8 mouse cellular contexts compared by ENCODE assay signal in the genomic region with DNA sequence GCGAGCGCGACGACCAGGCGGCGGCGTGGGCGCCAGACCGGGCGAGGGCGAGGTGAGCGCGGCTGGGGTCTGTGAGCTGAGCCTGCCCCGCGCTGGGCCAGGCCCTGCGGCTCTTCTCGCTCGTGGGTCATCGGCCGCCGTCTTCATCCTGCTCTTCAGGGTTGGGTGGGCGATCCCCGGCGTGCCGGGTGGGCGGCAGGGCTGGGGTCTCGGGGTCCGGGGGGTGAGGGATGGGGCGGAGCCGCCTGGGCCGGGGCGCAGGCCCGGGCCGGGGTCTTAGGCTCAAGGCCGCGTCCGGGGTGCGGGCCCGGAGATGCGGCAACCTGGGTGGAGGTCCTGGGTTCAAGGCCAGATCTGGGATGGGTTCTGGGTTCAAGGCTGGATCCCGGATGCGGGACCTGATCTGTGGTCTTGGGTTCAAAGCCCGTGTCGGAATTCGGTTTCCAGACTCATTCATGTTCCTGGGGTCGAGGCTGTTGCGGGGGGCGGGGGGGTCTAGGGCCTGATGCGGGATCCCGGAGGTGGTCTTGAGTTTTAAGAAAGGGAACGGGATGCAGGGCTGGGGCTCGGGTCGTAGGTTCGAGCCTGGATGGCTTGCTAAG. TPM values are rescaled to one million over a fixed set of nuclear protein-coding genes. Genes with fewer than 3 reads are reported as not detected.
A peak's percentile ranks its signal among the peaks of the same experiment; 100 is the strongest.
DNase-seq lines count a peak whose midpoint lies in the region; ATAC-seq and TF ChIP-seq lines count a peak whose summit lies in the region.

No protein-coding gene starts in this region.

- peak overlapping the region; percentile 83 for H3K4me2 ChIP-seq in heart, embryonic 12.5 days
- peak overlapping the region; percentile 77 for H3K4me2 ChIP-seq in forebrain, embryonic 12.5 days
- peak overlapping the region; percentile 74 for H3K4me2 ChIP-seq in neural tube, embryonic 15.5 days

- ATAC-seq in heart, embryonic 12.5 days (ENCODE audit: insufficient number of reproducible peaks, low FRiP score) = peak; percentile 51
- peak; percentile 66 for ATAC-seq in forebrain, embryonic 12.5 days (ENCODE audit: low FRiP score)
- peak; percentile 69 for ATAC-seq in neural tube, embryonic 15.5 days (ENCODE audit: low FRiP score)

- intact Hi-C loops in heart, postnatal 25 days (cut with DNase I) = loop anchor here (2.0 to 5.0 kb wide), 2 partner anchors 36 to 69 kb away; no protein-coding TSS in a partner anchor

- under 1% methylated on average over 47 of the region's 54 CpGs for WGBS in heart, embryonic 12.5 days
- WGBS in forebrain, embryonic 12.5 days = under 1% methylated on average over 54 of the region's 54 CpGs
- WGBS in liver, adult 2 months = under 1% methylated on average over 54 of the region's 54 CpGs
- WGBS in neural tube, embryonic 15.5 days = under 1% methylated on average over 41 of the region's 54 CpGs

- H3K27me3 ChIP-seq in heart, embryonic 12.5 days (replicated peaks) = no peaks in the 10 kb centered on the region
- no peaks in the 10 kb centered on the region for H3K27me3 ChIP-seq in ES-Bruce4 (ENCODE audit: control insufficient read depth, insufficient read depth, low read length, poor library complexity, severe bottlenecking)
- H3K27me3 ChIP-seq in forebrain, embryonic 12.5 days = no peaks in the 10 kb centered on the region
- no peaks in the 10 kb centered on the region for H3K27me3 ChIP-seq in liver, adult 2 months (ENCODE audit: control insufficient read depth, insufficient read depth, low read length)
- H3K27me3 ChIP-seq in neural tube, embryonic 15.5 days (replicated peaks) = no peaks in the 10 kb centered on the region

- H3K4me3 ChIP-seq in heart, embryonic 12.5 days = peak overlapping the region; percentile 96
- H3K4me3 ChIP-seq in ES-Bruce4 (ENCODE audit: low read depth, low read length) = peak overlapping the region; percentile 99
- peak overlapping the region; percentile 69 for H3K4me3 ChIP-seq in forebrain, embryonic 12.5 days (replicated peaks)
- peak overlapping the region; percentile 69 for H3K4me3 ChIP-seq in liver, adult 2 months (ENCODE audit: insufficient read depth, low read depth, low read length)
- peak overlapping the region; percentile 97 for H3K4me3 ChIP-seq in neural tube, embryonic 15.5 days (replicated peaks)

- peaks cover 30% of the 10 kb centered on the region for H3K79me2 ChIP-seq in liver, adult 2 months (ENCODE audit: control insufficient read depth, insufficient read depth, low read length)

- no peak for DNase-seq in heart, postnatal 25 days (ENCODE audit: low spot score)
- DNase-seq in liver, adult 2 months (ENCODE audit: extremely low read depth, low read depth, low spot score) = no peak
- no peak for DNase-seq in ovary, postnatal 36 days (ENCODE audit: low spot score)
- no peak for DNase-seq in layer of hippocampus, adult 9-11 months

- H3K4me1 ChIP-seq in heart, embryonic 12.5 days (replicated peaks) = peaks cover 66% of the 10 kb centered on the region
- H3K4me1 ChIP-seq in ES-Bruce4 (ENCODE audit: control insufficient read depth, insufficient read depth, low read length) = no peaks in the 10 kb centered on the region
- H3K4me1 ChIP-seq in forebrain, embryonic 12.5 days = peaks cover 52% of the 10 kb centered on the region
- peaks cover 12% of the 10 kb centered on the region for H3K4me1 ChIP-seq in liver, adult 2 months (ENCODE audit: control insufficient read depth, insufficient read depth, low read length)
- H3K4me1 ChIP-seq in neural tube, embryonic 15.5 days = peaks cover 59% of the 10 kb centered on the region

- no peak for TF ChIP-seq POLR2A in ES-Bruce4 (IDR thresholded peaks at IDR 0.05; ENCODE audit: insufficient read depth, low read length)
- no peak for TF ChIP-seq POLR2A in liver, adult 2 months (IDR thresholded peaks at IDR 0.05; ENCODE audit: extremely low read depth, insufficient read depth, low read length)

- 0 out of 2 replicates have a peak, but pooled peaks cover 3% of the 10 kb centered on the region for H3K36me3 ChIP-seq in heart, embryonic 12.5 days
- no peaks in the 10 kb centered on the region; the same call in 1 of the 2 replicates for H3K36me3 ChIP-seq in ES-Bruce4 (ENCODE audit: control insufficient read depth, insufficient read depth, low read length, poor library complexity, severe bottlenecking)
- H3K36me3 ChIP-seq in forebrain, embryonic 12.5 days (replicated peaks) = no peaks in the 10 kb centered on the region
- no peaks in the 10 kb centered on the region for H3K36me3 ChIP-seq in liver, adult 2 months (ENCODE audit: control insufficient read depth, insufficient read depth, low read length)
- H3K36me3 ChIP-seq in neural tube, embryonic 15.5 days = no peaks in the 10 kb centered on the region

- no peaks in the 10 kb centered on the region for H3K9me3 ChIP-seq in heart, embryonic 12.5 days (replicated peaks)
- H3K9me3 ChIP-seq in ES-Bruce4 (replicated peaks; ENCODE audit: control insufficient read depth, insufficient read depth, low read length, poor library complexity, severe bottlenecking) = no peaks in the 10 kb centered on the region
- H3K9me3 ChIP-seq in forebrain, embryonic 12.5 days = no peaks in the 10 kb centered on the region
- no peaks in the 10 kb centered on the region for H3K9me3 ChIP-seq in neural tube, embryonic 15.5 days (replicated peaks)

- H3K27ac ChIP-seq in heart, embryonic 12.5 days (ENCODE audit: poor library complexity, severe bottlenecking) = peak overlapping the region; percentile 90
- peak overlapping the region; percentile 57; the same call in 1 of the 2 replicates for H3K27ac ChIP-seq in ES-Bruce4 (ENCODE audit: insufficient read depth, low read length)
- H3K27ac ChIP-seq in forebrain, embryonic 12.5 days = peak overlapping the region; percentile 92
- H3K27ac ChIP-seq in liver, adult 2 months (replicated peaks; ENCODE audit: insufficient read depth, low read depth, low read length) = peak overlapping the region; percentile 56
- H3K27ac ChIP-seq in neural tube, embryonic 15.5 days (replicated peaks) = peak overlapping the region; percentile 95

- H3K9ac ChIP-seq in heart, embryonic 12.5 days = peak overlapping the region; percentile 100
- peak overlapping the region; percentile 100 for H3K9ac ChIP-seq in ES-Bruce4 (ENCODE audit: low read depth, poor library complexity, severe bottlenecking)
- H3K9ac ChIP-seq in forebrain, embryonic 12.5 days = peak overlapping the region; percentile 98
- H3K9ac ChIP-seq in liver, adult 2 months (ENCODE audit: low read depth, low read length) = peak overlapping the region; percentile 93
- peak overlapping the region; percentile 100 for H3K9ac ChIP-seq in neural tube, embryonic 15.5 days (replicated peaks)

- no peak for TF ChIP-seq EP300 in ES-Bruce4 (IDR thresholded peaks at IDR 0.05; ENCODE audit: insufficient read depth, low read depth, low read length)

- TF ChIP-seq CTCF in ES-Bruce4 (IDR thresholded peaks at IDR 0.05; ENCODE audit: low read depth, low read length) = no peak
- no peak for TF ChIP-seq CTCF in liver, adult 2 months (IDR thresholded peaks at IDR 0.05; ENCODE audit: low read depth, low read length)

RNA-seq across cellular contexts. Expression of a gene that starts 0.5 kb away (rescaled TPM):
- polyA plus RNA-seq in heart, embryonic 12.5 days (2016; fragmentation: Nextera tagmentation; extraction: Ambion mirVana) = 394 and 400 TPM in 2 replicates
- total RNA-seq in heart, postnatal 25 days (2021) = 100 to 1,000 TPM; 166 to 196 TPM
- 534 and 541 TPM in 2 replicates for polyA plus RNA-seq in ES-Bruce4 (2011; ENCODE audit: insufficient read depth, insufficient read length, low read depth, missing spikeins)
- polyA plus RNA-seq in forebrain, embryonic 12.5 days (2016; fragmentation: Nextera tagmentation; extraction: Ambion mirVana) = 667 and 781 TPM in 2 replicates
- total RNA-seq in liver, adult 2 months (2014; rRNA removed) = 26.5 and 40.1 TPM in 2 replicates
- 140 and 143 TPM in 2 replicates for polyA plus RNA-seq in liver, adult 2 months (2012; rRNA removed)
- polyA plus RNA-seq in neural tube, embryonic 15.5 days (2015; fragmentation: Nextera tagmentation; extraction: Ambion mirVana) = 910 and 1,003 TPM in 2 replicates

RNA-seq across cellular contexts. Expression of a gene that starts 22.7 kb away (rescaled TPM):
- not detected in 2 replicates for polyA plus RNA-seq in heart, embryonic 12.5 days (2016; fragmentation: Nextera tagmentation; extraction: Ambion mirVana)
- total RNA-seq in heart, postnatal 25 days (2021) = 1 to 10 TPM; 7.1 to 8.1 TPM
- polyA plus RNA-seq in ES-Bruce4 (2011; ENCODE audit: insufficient read depth, insufficient read length, low read depth, missing spikeins) = 0.76 TPM in 1 of 2 replicates, not detected in the other
- not detected in 2 replicates for polyA plus RNA-seq in forebrain, embryonic 12.5 days (2016; fragmentation: Nextera tagmentation; extraction: Ambion mirVana)
- not detected in 2 replicates for total RNA-seq in liver, adult 2 months (2014; rRNA removed)
- not detected in 2 replicates for polyA plus RNA-seq in liver, adult 2 months (2012; rRNA removed)
- polyA plus RNA-seq in neural tube, embryonic 15.5 days (2015; fragmentation: Nextera tagmentation; extraction: Ambion mirVana) = 0.27 and 0.28 TPM in 2 replicates
